Mouse (Mus musculus): ENCODE measurements around the gene Arhgap24.

Arhgap24 gene

GRCm38 (mm10) chr5:102670731-102671345 is 189.6 kb downstream of the Arhgap24 start:
- DNase-seq (ENCODE audit: low read depth, low spot score) = no peak

GRCm38 (mm10) chr5:102675326-102675725 is 194.1 kb downstream of the Arhgap24 start:
- no peak for DNase-seq (ENCODE audit: low read depth, low spot score)

GRCm38 (mm10) chr5:102677176-102677575 is 196.0 kb downstream of the Arhgap24 start:
- DNase-seq (ENCODE audit: low read depth, low spot score) = no peak

GRCm38 (mm10) chr5:102687673-102688072 is 206.5 kb downstream of the Arhgap24 start:
- no peak for DNase-seq (ENCODE audit: low read depth, low spot score)

- no peak for DNase-seq (ENCODE audit: low read depth, low spot score)
Observed at GRCm38 (mm10) chr5:102692487-102692886, 211.3 kb downstream of the Arhgap24 start.

- DNase-seq (ENCODE audit: low read depth, low spot score) = no peak
Observed at GRCm38 (mm10) chr5:102693192-102693591, 212.0 kb downstream of the Arhgap24 start.

GRCm38 (mm10) chr5:102693871-102694270 is 212.7 kb downstream of the Arhgap24 start:
- DNase-seq (ENCODE audit: low read depth, low spot score) = no peak

GRCm38 (mm10) chr5:102697784-102698183 is 216.6 kb downstream of the Arhgap24 start:
- no peak for DNase-seq (ENCODE audit: low read depth, low spot score)

GRCm38 (mm10) chr5:102698396-102698795 is 217.2 kb downstream of the Arhgap24 start:
- DNase-seq (ENCODE audit: low read depth, low spot score) = no peak

GRCm38 (mm10) chr5:102698891-102699290 is 217.7 kb downstream of the Arhgap24 start:
- DNase-seq (ENCODE audit: low read depth, low spot score) = no peak

- no peak for DNase-seq (ENCODE audit: low read depth, low spot score)
Observed at GRCm38 (mm10) chr5:102702581-102702980, 221.4 kb downstream of the Arhgap24 start.

GRCm38 (mm10) chr5:102703325-102704099 is 222.3 kb downstream of the Arhgap24 start:
- peak; percentile 7 for DNase-seq (ENCODE audit: low read depth, low spot score)

- DNase-seq (ENCODE audit: low read depth, low spot score) = no peak
Observed at GRCm38 (mm10) chr5:102705170-102705569, 224.0 kb downstream of the Arhgap24 start.

GRCm38 (mm10) chr5:102710336-102710735 is 229.1 kb downstream of the Arhgap24 start:
- no peak for DNase-seq (ENCODE audit: low read depth, low spot score)

- DNase-seq (ENCODE audit: low read depth, low spot score) = no peak
Observed at GRCm38 (mm10) chr5:102719368-102719972, 238.3 kb downstream of the Arhgap24 start.

GRCm38 (mm10) chr5:102723558-102723957 is 242.4 kb downstream of the Arhgap24 start:
- no peak for DNase-seq (ENCODE audit: low read depth, low spot score)

GRCm38 (mm10) chr5:102724813-102725348 is 243.7 kb downstream of the Arhgap24 start:
- DNase-seq (ENCODE audit: low read depth, low spot score) = no peak

GRCm38 (mm10) chr5:102725365-102725764 is 244.2 kb downstream of the Arhgap24 start:
- no peak for DNase-seq (ENCODE audit: low read depth, low spot score)

- DNase-seq (ENCODE audit: low read depth, low spot score) = no peak
Observed at GRCm38 (mm10) chr5:102726985-102727384, 245.8 kb downstream of the Arhgap24 start.

- DNase-seq (ENCODE audit: low read depth, low spot score) = no peak
Observed at GRCm38 (mm10) chr5:102728531-102728930, 247.3 kb downstream of the Arhgap24 start.

GRCm38 (mm10) chr5:102729476-102729875 is 248.3 kb downstream of the Arhgap24 start:
- no peak for DNase-seq (ENCODE audit: low read depth, low spot score)

GRCm38 (mm10) chr5:102736131-102736530 is 254.9 kb downstream of the Arhgap24 start:
- DNase-seq (ENCODE audit: low read depth, low spot score) = no peak

Measured in A20 (cell line).